Mouse (Mus musculus) c-Kit-positive CD71-negative TER-119-negative erythroid progenitor cells, embryonic 14.5 days (primary cell): ENCODE measurements at regions not wholly inside any gene's neighbourhood (a gene's known extent, or its start where the extent isn't known, plus 50 kb on each side); places are given as distances from the start of the nearest gene placed in this dataset.
"Not testable (repeated sequence)": the region's sequence is repeated elsewhere in the genome, so short reads cannot be mapped to it uniquely, and the experiment has no call there.

Experiments used
- DNase-seq: peaks from one replicate; pipeline ENCODE4 v3.0.0-alpha.2; 2013; ENCODE audit warnings: low read depth

DNA sequence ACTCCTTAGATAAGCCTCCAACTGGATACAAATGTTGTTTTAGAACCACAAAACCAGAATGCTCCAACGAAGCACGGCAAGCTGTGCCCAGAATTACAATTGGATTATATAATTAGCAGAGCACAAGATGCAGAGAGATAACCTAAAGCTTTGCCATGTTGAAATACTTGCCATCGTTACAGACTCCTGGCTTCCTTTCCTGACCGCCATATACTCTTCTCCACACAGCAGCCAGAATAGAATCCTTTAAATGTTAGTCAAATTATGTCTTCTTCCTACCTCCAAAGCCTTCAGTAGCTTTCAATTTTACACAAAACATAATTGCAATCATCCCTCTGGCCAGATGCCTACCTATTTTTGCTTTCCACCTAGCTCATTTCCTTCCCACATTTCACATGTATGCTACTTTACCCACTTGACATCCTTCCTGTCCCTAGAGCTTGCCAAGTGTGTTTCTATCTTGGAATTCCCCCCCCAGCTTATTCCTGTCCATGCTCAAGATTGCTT is 52.8 kb upstream of the G2e3 start:
- DNase-seq = no peak

DNA sequence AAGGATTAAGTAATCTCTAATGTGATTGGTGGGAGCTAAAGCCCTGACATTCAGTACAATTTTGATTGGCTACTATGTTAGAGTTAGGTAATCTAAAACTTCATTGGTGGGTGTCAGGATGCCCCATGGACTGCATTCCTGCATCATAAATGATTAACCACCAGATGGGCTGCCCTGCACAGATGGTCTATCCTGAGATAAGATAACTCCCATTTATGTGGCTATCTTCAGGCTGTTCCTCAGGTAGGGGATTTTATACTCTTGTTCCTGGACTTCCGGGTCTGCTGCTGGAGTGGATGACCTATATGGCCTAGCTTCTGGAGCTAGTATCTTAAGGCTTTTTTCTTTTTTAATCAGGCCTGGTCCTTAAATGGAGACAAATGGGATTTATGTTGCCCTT is 69.5 kb upstream of the G2e3 start:
- no peak for DNase-seq

- peak; percentile 13 for DNase-seq
Observed at GRCm38 (mm10) chr12:51275818-51276538, 71.9 kb upstream of the G2e3 start.

GRCm38 (mm10) chr12:51273486-51273885 is 74.4 kb upstream of the G2e3 start:
- no peak for DNase-seq

DNA sequence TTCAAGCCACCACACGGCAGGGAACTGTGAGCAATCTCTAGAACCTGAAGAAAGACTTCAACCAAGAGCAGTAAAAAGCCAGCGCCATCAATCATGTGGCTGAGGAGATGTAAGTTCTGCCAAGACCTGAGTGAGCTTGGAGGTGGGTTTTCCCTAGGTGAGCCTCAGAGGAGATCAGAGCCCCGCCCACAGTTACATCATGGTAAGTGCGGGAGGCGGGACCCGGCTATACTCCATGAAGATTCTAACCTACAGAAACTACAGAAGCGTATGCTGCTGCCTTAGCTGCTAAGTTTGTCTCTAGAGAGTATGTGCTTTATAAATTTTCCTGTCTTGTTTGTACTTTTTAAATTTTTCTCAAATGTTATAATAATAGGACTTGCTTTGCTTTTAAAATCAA is 105.0 kb upstream of the G2e3 start:
- no peak for DNase-seq

DNA sequence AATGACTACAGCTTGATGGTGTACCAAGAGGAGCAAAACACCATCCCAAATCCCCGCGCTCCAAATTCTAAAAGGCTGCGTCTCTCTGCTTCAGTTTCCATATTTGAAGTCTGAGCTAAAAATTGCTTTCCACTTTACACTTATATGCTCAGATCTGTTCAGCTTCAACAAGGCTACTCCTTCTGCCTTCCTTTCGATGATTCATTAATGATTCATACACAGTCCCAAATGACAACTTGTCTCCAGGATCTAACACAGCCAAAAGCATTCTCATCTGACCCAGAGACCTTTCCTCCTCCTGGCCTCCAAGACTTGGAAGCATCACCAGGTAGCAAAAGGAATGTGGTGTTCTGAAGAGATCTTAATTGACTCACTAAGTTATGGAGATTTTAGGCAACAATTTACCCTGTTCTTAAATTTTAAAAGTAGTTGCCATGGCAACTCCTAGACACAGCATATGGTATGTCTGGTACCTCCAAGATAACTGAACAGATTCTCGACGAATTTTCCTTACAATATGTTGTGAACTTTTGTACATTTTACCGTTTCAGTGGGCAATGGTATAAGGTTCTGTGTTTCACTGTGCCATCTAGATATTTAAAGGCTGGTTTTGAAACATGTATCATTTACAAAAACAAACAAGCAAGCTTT is 106.6 kb upstream of the G2e3 start:
- DNase-seq = no peak

DNA sequence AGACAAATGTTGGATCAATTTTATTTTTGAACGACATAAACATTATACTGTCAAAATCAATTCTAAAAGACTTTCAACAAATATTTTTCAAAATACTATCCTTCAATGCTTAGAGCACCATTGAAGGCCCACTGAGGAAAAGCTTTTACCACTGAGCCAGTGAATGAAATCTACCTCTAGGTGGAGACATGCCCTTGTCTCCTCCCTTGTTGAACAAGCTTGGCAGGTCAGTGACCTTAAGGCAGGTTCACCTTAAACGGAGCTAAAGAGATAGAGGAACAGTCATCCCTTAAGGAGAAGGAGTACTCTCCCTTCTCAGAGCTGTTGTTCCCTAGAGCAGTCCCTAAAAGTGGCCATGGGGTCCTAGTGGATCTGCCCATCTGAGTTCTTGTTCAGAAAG is 136.2 kb upstream of the G2e3 start:
- no peak for DNase-seq

- no peak for DNase-seq
Observed at GRCm38 (mm10) chr12:51196289-51196688, 151.6 kb upstream of the G2e3 start.

- DNase-seq = no peak
Observed at GRCm38 (mm10) chr12:51195136-51195535, 152.7 kb upstream of the G2e3 start.

- no peak for DNase-seq
Observed at GRCm38 (mm10) chr12:51190754-51191153, 157.1 kb upstream of the G2e3 start.

- no peak for DNase-seq
Observed at GRCm38 (mm10) chr12:51190186-51190585, 157.7 kb upstream of the G2e3 start.

GRCm38 (mm10) chr12:51188229-51188628 is 159.6 kb upstream of the G2e3 start:
- no peak for DNase-seq

DNA sequence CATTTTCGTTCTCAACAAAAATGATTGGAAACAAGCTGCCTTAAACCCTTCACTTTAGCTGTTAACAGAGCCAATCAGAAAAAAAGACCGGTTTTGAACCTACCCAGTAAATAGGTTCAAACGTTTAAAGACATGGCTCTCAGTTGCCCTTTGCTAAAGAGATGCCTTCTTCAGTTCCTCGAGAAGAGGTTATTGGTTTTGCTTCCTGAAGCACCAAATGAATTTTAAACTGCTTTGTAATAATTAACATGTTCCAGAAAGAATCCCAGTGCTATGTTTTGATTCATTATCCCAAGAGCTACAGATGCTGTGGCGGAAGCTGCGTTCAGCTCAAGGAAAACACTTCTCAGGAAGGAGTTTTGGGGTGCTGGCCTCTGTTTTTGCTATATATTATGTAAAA is 160.1 kb upstream of the G2e3 start:
- DNase-seq = no peak

DNA sequence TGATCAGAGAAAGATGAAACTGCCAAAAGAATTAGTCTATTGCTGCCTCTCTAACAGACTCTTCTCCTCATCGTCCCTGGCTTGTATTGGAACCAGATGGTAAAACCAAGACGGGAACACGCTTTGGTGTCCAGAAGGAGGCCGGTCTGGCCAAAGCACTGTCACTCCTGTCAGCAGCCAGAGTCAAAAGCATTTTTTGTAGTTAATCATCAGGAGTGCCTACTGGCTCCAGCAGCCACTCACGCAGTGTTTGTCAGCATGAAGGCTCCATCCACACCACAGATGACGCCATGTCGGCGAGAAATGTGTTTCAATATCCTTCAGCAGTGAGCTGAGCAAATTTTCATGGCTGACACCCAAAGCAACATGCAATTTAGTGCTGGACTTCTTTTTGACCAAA is 162.1 kb upstream of the G2e3 start:
- DNase-seq = no peak

DNA sequence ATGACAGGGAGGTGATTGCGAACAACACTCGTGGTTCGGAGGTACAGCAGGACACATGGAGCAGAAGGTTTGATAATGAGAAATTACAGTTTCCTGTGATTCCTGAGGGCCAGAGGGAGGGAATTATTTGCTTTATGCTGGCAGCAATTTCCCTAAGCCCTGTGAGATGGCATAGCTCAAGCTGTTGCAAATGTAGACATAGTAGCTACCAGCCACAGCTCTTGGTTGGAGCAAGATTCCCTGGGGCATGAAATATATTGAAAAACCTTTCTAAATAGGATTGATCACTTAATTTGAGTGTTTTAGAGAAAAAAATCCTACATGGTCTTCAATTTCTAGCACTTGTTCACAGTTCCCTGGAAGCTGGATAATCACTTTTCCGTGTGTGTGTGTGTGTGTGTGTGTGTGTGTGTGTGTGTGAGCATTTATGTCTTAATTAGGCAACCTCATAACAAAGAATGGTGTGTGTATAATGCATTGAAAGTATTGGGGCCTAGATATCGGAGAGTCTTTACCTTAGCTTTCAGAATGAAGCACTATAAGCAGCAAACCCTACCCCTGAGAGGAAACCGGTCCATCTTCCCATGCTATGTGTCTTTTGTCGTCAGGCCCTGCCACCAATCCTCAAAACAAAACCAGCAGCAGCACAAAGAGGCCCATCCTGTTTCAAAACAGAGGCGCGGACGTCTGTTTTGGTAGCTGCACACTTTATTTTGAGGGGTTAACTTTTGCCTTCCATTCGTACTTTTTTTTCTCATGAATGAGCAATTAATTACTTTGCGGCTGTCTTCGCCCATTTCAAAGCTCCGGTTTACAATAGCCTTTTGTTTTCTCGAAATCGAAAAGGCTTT is 172.7 kb upstream of the G2e3 start:
- no peak for DNase-seq

- no peak for DNase-seq
Observed at GRCm38 (mm10) chr12:51165186-51165585, 182.7 kb upstream of the G2e3 start.

DNA sequence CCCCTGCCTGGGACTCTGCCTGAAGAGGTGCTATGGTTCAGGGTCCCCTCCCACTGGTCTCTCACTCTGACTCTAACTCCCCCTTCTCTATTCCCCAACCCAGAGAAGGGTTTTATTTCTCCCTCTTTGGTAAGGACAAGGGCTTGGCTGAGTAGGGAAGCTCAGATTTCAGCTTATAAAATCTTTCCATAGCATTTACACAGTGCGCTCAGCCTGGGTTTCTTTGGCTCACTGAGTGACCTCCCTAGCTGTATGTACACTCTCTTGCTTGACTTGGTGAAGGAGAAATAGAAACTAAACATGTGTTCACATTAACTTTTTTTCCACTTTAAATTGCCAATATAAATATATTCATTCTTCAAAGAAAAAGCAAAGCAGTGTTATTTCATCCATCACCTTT is 186.9 kb upstream of the G2e3 start:
- no peak for DNase-seq

DNA sequence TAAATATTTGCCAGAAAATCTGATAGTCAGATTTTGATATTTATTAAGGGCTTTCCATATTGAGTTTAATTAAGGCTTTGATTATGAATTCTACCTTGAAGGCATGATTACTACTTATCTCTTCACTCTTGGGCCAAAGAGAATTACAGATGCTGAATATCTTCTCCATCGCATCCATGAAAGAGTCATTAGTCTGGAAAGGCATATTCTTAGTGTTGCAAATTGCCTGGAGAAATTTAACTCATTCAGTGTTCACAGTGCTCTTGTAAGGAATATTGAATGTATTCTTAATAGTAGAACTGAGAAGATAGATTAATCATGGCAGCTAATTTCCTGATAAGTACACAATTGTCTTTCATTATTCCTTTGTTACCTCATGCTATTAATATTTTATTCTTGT is 187.7 kb upstream of the G2e3 start:
- no peak for DNase-seq

- no peak for DNase-seq
Observed at GRCm38 (mm10) chr12:51147963-51148362, 199.9 kb upstream of the G2e3 start.

DNA sequence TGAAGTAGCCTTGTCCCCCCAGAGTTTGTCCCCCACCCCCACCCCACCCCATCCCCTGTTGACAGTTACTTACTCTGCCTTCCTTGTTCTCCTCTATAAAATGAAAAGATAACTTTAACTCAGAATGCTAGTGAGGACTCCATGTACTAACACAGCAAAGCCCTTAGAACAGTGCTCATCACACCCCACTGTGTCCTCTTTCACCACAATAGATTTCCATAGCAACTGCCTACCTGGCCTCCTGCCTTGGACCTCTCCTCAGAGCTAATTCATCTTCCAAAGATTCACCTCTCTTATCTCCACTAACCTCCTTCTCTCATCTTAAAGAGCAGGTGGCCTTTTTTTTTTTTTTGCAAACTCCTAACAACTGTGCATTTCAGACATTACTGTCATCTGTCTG is 204.0 kb upstream of the G2e3 start:
- DNase-seq = no peak

- no peak for DNase-seq
Observed at GRCm38 (mm10) chr12:51143196-51143595, 204.7 kb upstream of the G2e3 start.

- not testable (repeated sequence) for DNase-seq
Observed at GRCm38 (mm10) chr12:51133676-51134075, 214.2 kb upstream of the G2e3 start.

- DNase-seq = no peak
Observed at GRCm38 (mm10) chr12:51128274-51128673, 219.6 kb upstream of the G2e3 start.
